Mouse (Mus musculus) kidney, adult 2 months (tissue): ENCODE data around the gene Gnl3. TPM values are rescaled to one million over a fixed set of nuclear protein-coding genes. Genes with fewer than 3 reads are reported as not detected.

Experiments
- DNase-seq: peaks from one replicate; pipeline ENCODE4 v3.0.0; 2021
- H3K27ac ChIP-seq: fragments of 200-500 bp; 2 replicates; pipeline ENCODE4 v1.5.1; 2012; ENCODE audit warnings: low read depth, low read length, control low read depth, inconsistent platforms; ENCODE audit not compliant: insufficient read depth
- H3K27me3 ChIP-seq: fragments of 200-500 bp; replicated peaks from 2 replicates; pipeline ENCODE4 v1.6.1; 2012; ENCODE audit warnings: mild to moderate bottlenecking, moderate library complexity, low read length, inconsistent platforms; ENCODE audit not compliant: control insufficient read depth, insufficient read depth
- H3K36me3 ChIP-seq: fragments of 200-500 bp; 2 replicates; pipeline ENCODE4 v1.6.1; 2012; ENCODE audit warnings: mild to moderate bottlenecking, moderate library complexity, low read length, inconsistent platforms; ENCODE audit not compliant: control insufficient read depth, insufficient read depth
- H3K4me1 ChIP-seq: fragments of 200-500 bp; 2 replicates; pipeline ENCODE4 v1.6.1; 2011; ENCODE audit warnings: low read length; ENCODE audit not compliant: control insufficient read depth, insufficient read depth
- H3K4me3 ChIP-seq: fragments of 200-500 bp; 2 replicates; pipeline ENCODE4 v1.5.1; 2011; ENCODE audit warnings: mild to moderate bottlenecking, low read depth, low read length, control low read depth; ENCODE audit not compliant: insufficient read depth
- CTCF ChIP-seq: fragments of 200-500 bp; conservative IDR thresholded peaks from 2 replicates; pipeline ENCODE4 v1.5.1; 2011; ENCODE audit warnings: low read depth, mild to moderate bottlenecking, control low read depth, low read length, moderate library complexity, mixed read lengths; ENCODE audit not compliant: insufficient read depth, insufficient read length
- POLR2A ChIP-seq: fragments of 200-500 bp; IDR thresholded peaks from one replicate; pipeline ENCODE4 v1.6.1; 2011; ENCODE audit warnings: low read depth, low read length, control low read depth
- WGBS: fragments of 180-500 bp; shearing (Covaris S2); methylation state at CpG from one replicate; pipeline ENCODE4 v1.1.7; 2018; 5-methylcytosine and 5-hydroxymethylcytosine counted together
- polyA plus RNA-seq: library from polyadenylated mRNA; depleted of rRNA; stranded (reverse); fragments of >200 nt; gene quantifications from 2 replicates; pipeline ENCODE4 v1.2.3, GENCODE M21; 2012

The Gnl3 gene
- polyA plus RNA-seq, 1 experiment: 14.3 TPM

DNA sequence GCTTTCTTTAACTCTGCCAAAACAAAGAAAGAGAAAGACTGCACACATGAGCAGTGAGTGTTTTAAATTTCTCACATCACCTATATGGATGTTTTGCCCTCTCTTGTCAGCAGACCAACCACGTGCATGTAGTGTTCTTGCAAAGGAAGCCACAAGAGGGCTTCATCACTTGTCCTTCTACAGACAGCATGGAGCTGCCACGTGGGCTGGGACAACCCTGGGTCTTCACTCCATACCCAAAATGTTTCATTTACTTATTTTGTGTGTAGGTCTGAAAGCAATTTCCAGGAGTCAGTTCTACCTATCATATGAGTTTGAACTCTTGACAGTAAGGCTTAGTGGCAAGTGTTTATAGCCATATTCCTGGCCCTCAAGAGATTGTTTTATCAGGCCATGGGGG, 1.1 kb downstream of the Gnl3 start:
- Histone ChIP-seq H3K27ac (no peak overlapping the region), H3K27me3 (no peaks in the 10 kb centered on the region), H3K4me1 (peaks cover 13% of the 10 kb centered on the region), H3K4me3 (peak overlapping the region; percentile 88; the same call in 1 of the 2 replicates), H3K36me3 (peaks cover 13% of the 10 kb centered on the region)
- TF ChIP-seq CTCF (peak; percentile 24; the same call in 1 of the 2 replicates), POLR2A (no peak)
- DNase-seq: peak; percentile 25
- WGBS: 2% methylated on average over 2 of the region's 2 CpGs

DNA sequence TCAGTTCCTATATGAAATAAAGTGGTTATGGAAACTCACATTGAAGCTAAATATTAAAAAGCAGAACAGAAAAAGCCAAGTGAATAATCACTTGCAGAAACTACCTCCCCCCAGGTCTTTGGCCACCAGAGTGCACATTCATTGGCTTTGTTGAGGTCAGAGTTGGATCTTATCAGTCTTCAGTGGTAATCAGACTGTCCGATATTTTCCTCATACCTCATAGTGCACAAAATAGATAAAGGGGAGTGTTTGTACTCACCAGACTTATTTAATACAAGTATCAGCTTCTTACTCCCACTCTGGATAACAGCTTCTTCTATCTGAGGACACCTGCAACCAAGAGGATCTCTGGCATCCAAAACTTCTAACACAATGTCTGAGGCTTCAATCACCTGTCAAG, 2.9 kb downstream of the Gnl3 start:
- DNase-seq: no peak
- Histone ChIP-seq H3K27me3 (no peaks in the 10 kb centered on the region), H3K4me3 (no peak overlapping the region), H3K27ac (no peak overlapping the region), H3K4me1 (peaks cover 10% of the 10 kb centered on the region), H3K36me3 (peaks cover 18% of the 10 kb centered on the region)
- WGBS: 90% methylated on average over 1 of the region's 1 CpGs
- no peak for TF ChIP-seq POLR2A
- no peak for TF ChIP-seq CTCF

DNA sequence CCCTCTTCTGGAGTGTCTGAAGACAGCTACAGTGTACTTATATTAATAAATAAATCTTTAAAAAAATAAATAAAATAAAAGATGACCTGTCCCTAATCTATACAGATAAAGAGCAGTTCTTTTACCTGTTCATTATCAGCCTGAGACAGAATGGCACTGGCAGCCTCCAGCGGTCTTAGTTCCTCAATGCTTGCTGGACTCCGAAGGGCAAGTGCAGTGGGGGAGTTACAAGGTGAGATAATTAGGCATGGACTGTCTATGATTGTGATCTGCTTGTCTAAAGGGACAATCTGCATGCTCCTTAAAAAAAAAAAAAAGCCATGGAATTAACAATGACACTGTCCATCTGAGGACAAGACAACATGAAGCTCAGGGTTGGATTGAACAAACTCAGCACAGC, 5.0 kb downstream of the Gnl3 start:
- WGBS: 90% methylated on average over 2 of the region's 2 CpGs

DNA sequence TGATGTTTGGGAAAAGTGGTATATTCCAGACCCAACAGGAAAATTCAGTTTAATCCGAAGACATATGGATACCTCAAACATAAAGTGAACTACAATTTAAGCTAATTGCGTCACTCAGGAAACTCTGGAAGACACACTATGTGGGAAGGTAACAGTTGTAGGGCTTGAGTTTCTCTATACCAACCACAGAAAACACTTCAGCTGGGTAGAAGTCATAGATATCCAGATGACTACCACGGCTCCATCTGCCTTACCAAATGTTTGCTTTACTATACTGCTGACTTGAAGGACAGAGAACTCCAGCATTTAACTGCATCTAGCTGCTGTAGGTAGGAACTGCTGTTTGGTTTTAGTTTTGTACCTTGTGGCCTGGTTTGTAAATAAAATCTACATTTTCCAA, 7.4 kb downstream of the Gnl3 start:
- DNase-seq: no peak
- Histone ChIP-seq H3K27me3 (no peaks in the 10 kb centered on the region), H3K27ac (no peak overlapping the region), H3K4me1 (no peaks in the 10 kb centered on the region), H3K36me3 (peaks cover 15% of the 10 kb centered on the region), H3K4me3 (no peak overlapping the region)
- TF ChIP-seq POLR2A (no peak), CTCF (no peak)
- 95% methylated on average over 3 of the region's 3 CpGs for WGBS

More for the DNA sequence above, 5.0 kb downstream of the Gnl3 start:
- H3K27me3 ChIP-seq: no peaks in the 10 kb centered on the region
- no peak for TF ChIP-seq POLR2A
- no peak for TF ChIP-seq CTCF
- H3K36me3 ChIP-seq: peaks cover 18% of the 10 kb centered on the region
- H3K27ac ChIP-seq: no peak overlapping the region
- peaks cover 7% of the 10 kb centered on the region; the same call in 1 of the 2 replicates for H3K4me1 ChIP-seq
- no peak for DNase-seq
- no peak overlapping the region for H3K4me3 ChIP-seq

DNA sequence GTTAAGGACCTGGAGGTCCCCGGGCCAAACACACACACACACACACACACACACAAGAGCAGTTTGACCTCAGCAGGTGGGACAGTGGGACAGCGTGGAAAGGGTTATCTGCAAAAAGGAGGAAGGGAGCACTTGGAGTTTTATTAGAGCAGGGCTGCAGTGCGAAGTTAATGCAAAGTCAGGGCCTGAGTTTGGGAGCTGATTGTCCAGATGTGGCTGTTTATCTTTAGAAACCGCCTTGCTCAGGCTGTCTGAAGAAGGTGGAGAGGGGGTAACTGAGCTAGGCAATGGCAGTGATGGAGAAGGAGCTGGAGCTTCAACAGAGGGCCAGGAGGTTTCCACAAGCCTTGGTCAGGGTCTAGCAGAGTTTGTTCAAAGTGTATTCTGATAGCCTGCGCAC, 12.2 kb downstream of the Gnl3 start:
- Histone ChIP-seq H3K27ac (no peak overlapping the region), H3K4me3 (no peak overlapping the region), H3K27me3 (no peaks in the 10 kb centered on the region), H3K4me1 (peaks cover 2% of the 10 kb centered on the region; the same call in 1 of the 2 replicates), H3K36me3 (peaks cover 3% of the 10 kb centered on the region)
- TF ChIP-seq POLR2A (no peak), CTCF (no peak)
- DNase-seq: no peak
- WGBS: 89% methylated on average over 5 of the region's 5 CpGs

DNA sequence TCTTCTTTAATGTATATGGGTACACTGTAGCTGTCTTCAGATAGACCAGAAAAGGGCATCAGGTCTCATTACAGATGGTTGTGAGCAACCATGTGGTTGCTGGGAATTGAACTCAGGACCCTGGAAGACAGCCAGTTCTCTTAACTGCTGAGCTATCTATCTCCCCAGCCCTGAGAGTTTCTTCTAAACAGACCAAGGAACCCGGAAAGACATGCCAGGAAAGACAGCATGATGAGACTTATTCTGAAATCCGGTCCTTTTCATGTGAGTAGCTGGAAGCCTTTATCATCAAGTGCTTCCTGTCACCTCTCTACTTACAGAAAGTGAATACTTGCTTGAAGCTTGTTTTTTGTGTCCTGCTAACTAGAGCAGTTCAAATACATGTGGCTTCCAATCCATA, 14.4 kb downstream of the Gnl3 start:
- no peak for DNase-seq
- no peak overlapping the region for H3K4me3 ChIP-seq
- H3K27me3 ChIP-seq: no peaks in the 10 kb centered on the region
- no peak for TF ChIP-seq POLR2A
- no peak for TF ChIP-seq CTCF
- H3K36me3 ChIP-seq: no peaks in the 10 kb centered on the region; the same call in 1 of the 2 replicates
- 69% methylated on average over 2 of the region's 2 CpGs for WGBS
- H3K27ac ChIP-seq: no peak overlapping the region
- H3K4me1 ChIP-seq: peaks cover 2% of the 10 kb centered on the region; the same call in 1 of the 2 replicates

DNA sequence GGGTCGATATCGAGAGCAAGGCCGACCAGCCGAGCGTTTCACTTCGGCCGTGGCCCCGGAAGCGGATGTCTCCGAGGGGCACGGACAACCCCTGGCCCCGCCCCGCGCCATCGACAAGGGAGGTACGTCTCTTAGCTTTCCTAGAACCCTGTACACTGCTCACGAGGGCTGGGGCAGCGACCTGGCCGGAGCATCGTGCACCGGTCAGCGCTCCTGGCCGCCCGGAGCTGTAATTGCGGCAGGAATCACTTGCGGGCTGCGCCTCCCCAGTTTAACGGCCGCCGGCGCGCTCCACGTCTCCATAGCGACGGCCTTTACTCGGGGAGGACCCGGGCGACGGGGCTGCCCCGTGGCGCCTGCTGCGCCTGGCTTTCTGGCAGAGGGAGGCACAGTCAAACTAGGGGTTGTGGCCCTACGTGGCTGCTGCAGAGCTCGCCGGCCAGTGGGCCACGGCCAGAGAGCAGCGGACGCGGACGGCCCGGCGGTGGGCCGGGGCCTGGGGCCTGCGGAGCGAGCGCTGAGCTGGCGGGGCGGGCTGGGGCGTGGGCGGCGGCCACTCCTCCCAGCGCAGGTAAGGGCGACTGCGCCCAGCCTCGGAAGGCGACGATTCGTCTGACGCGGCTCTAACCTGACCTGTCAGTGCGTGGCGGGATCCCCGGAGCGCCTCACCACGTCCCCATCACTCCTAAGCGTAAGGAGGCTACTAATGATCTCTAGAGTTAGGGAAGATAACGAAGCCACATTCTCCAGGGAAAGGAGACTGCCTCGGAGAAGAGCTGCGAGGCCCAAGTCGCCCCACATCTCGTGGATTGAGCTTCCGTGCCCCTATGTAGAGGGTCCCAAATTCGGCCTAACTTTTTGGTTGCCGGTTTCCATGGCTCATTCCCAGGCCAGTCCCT, 17.4 kb downstream of the Gnl3 start, which contains the start of the genes Glt8d1 and Spcs1:
TSS of gene Glt8d1 (plus strand) at position 94 of the 899 bp plus-strand sequence.
TSS of gene Spcs1 (minus strand) at position 366 of the 899 bp plus-strand sequence.
- Histone ChIP-seq H3K4me1 (peaks cover 2% of the 10 kb centered on the region; the same call in 1 of the 2 replicates), H3K36me3 (no peaks in the 10 kb centered on the region), H3K27ac (peak within 1 kb of the TSS; percentile 68), H3K4me3 (peak within 1 kb of the TSS; percentile 70), H3K27me3 (no peaks in the 10 kb centered on the region)
- under 1% methylated on average over 76 of the region's 84 CpGs for WGBS
- peak; percentile 91 for DNase-seq
- TF ChIP-seq CTCF (no peak), POLR2A (peak; percentile 64)
